Mouse (Mus musculus) monocyte, adult 2 months (primary cell): ENCODE data around the gene Ano4.

ENCODE experiments used
- DNase-seq, 2 experiments: peaks; one replicate each; pipeline ENCODE4 v3.0.0; 2022; ENCODE audit warnings: low spot score in 2 of 2, low read depth in 1 of 2

Ano4 gene

GRCm38 (mm10) chr10:88960791-88961190 is 383.8 kb downstream of the Ano4 start:
- DNase-seq, result no peak

GRCm38 (mm10) chr10:88950297-88950653 is 394.3 kb downstream of the Ano4 start:
- DNase-seq, result no peak

GRCm38 (mm10) chr10:88949649-88950296 is 394.8 kb downstream of the Ano4 start:
- DNase-seq, result no peak
